Mouse (Mus musculus) megakaryocyte, embryonic 14.5 days (primary cell): ENCODE results near the gene Crebzf.

Experiments used
- FLI1 ChIP-seq: IDR thresholded peaks from 2 replicates; pipeline ENCODE4 v1.6.1; 2012; ENCODE audit warnings: low read length, inconsistent platforms, mixed read lengths
- GATA1 ChIP-seq: IDR thresholded peaks from 3 replicates; pipeline ENCODE4 v1.6.1; 2012; ENCODE audit warnings: mixed read lengths, low read length, inconsistent platforms, borderline replicate concordance

- no peak for TF ChIP-seq GATA1
- TF ChIP-seq FLI1: no peak
Measured at GRCm38 (mm10) chr7:90476313-90477245, 34.0 kb downstream of the Crebzf start, which contains the start of gene Dlg2.
